Mouse (Mus musculus): ENCODE measurements around the gene Eif5b.
A peak's percentile ranks its signal among the peaks of the same experiment; 100 is the strongest.
"Not testable (repeated sequence)": the region's sequence is repeated elsewhere in the genome, so short reads cannot be mapped to it uniquely, and the experiment has no call there.

Eif5b gene

DNA sequence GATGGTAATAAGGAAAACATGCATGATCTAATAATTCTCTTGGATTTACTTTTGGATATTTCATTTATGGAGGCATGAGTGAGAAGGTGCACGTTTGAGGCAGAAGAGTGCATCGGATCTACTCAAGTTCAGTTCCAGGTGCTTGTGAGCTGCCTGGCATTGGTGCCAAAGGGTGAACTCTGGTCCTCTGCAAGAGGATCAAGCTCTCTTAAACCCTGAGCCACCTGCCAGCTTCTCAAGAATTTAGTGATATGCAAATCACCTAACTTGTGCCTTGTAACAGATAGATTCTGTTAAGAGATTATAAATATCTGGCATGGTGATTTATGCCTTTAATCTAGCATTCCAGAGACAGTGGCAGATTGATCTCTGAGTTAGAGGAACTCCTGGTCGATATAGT is 5.2 kb downstream of the Eif5b start:
- DNase-seq (ENCODE audit: extremely low read depth, low read depth), result no peak

- no peak for DNase-seq (ENCODE audit: extremely low read depth, low read depth)
Observed at GRCm38 (mm10) chr1:38006741-38007140, 8.9 kb downstream of the Eif5b start.

DNA sequence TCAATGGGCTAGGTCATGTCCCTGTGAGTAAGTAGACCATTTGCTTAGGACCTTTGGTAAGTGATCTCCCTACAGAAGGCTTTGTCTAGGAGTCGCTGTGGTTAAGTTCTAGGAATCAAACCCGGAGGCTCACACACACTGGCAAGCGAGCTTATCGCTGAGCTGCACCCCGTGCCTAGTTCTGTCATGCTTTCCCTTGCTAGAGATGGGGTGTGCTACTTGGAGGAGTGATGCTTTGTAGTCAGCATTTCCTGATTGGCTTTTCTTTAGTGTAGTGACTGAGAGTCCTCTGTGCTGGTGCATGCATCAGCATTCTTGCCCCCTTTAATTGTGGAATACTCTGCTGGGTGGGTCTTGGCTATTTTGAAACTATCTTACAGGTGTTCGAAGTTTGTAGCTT is 13.8 kb downstream of the Eif5b start:
- peak; percentile 95 for DNase-seq (ENCODE audit: extremely low read depth, low read depth)

- DNase-seq (ENCODE audit: extremely low read depth, low read depth), result no peak
Observed at GRCm38 (mm10) chr1:38012104-38012503, 14.3 kb downstream of the Eif5b start.

DNA sequence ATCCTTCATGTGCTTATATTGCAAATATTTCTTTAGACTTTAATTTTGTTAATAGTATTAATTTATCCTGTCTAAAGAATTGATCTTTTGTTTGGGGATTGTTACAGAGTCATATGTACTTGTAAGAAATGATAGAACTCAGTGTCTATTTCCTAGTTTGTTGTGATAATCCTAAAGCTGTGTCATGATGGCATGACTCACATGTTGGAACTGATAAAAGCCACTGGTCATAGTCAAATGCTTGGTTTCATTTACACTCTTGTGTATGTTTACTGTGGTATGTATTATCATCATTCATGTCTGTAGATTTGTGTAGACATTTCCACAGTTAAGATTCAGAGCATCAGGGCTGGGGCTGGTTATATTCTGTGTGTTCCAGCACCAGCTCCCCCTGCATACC is 14.7 kb downstream of the Eif5b start:
- DNase-seq (ENCODE audit: extremely low read depth, low read depth), result no peak

GRCm38 (mm10) chr1:38014551-38015203 is 16.9 kb downstream of the Eif5b start:
- DNase-seq (ENCODE audit: extremely low read depth, low read depth), result no peak

DNA sequence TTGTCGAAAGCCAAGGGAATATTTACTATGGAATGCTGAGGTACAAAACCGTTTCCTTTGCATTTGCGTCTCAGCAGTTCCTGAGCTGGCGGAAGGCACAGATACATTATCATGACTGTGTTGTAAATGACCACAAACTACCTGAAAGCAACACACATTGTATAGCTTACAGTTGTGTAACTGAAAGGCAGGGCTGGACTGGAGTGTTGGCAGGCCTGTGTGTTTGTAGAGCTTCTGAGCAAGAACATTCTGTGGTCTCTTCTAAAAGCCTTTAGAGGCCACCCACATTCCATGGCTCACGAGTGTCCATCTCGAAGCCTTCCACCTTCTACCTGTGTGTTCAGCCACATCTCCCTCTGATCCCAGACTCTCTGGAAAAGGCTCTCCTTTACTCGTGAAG is 29.5 kb downstream of the Eif5b start:
- DNase-seq (ENCODE audit: extremely low read depth, low read depth), result no peak

DNA sequence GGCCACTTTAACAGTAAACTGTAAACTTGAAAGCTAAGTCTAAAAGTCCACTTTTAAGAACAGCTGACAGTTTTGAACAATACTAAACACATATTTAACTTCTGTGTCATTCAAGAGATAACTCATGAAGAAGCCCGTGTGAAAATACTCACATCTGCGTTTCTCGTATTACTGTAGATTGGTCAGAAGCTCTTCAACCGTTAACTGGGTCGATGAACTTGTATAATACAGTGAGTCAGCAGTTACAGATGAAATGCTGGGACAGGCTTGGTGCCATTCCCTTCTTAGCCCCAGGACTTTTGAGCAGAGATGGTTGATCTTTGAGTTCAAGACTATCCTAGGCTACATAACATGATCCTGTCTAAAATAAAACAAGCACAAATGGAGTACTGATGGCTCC is 33.6 kb downstream of the Eif5b start:
- DNase-seq (ENCODE audit: extremely low read depth, low read depth), result no peak

DNA sequence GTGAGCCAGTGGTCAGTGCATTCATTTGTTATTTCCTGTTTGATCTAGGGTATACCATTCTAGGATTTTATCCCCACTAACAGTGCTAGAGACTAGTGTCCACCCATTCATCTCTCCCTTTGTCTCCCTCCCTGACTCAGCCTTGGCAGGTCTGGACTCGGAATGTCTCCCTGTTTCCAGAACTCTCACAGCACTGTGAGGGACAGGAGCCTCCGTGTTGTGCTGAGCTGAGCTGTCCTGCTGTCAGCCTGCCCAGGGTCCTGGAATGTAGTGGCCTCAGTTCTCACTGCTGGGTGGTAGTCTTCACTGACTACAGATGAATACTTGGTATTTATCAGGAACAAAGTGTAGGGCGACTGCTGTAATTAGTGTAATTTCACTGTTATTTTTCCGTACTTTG is 37.7 kb downstream of the Eif5b start:
- DNase-seq (ENCODE audit: extremely low read depth, low read depth), result no peak

- no peak for DNase-seq (ENCODE audit: extremely low read depth, low read depth)
Observed at GRCm38 (mm10) chr1:38037375-38037774, 39.6 kb downstream of the Eif5b start.

DNA sequence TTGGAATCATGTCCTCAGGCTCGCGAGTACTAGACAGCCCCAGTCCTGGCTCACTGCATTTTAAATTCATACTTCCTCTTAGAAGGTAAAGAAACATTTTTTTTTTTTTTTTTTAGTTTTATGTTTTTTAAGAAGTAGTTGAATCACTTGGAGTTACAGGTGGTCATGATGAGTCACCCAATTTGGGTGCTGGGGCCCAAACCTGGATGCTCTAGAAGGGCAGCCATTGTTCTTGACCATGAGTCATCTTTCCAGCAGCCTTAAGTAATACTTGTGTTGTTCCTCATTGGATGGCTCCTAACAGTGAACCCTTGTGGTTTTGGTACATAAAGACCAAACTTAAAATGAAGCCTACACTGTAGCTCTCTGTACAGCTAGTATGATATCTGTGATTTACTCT is 41.1 kb downstream of the Eif5b start:
- no peak for DNase-seq (ENCODE audit: extremely low read depth, low read depth)

DNA sequence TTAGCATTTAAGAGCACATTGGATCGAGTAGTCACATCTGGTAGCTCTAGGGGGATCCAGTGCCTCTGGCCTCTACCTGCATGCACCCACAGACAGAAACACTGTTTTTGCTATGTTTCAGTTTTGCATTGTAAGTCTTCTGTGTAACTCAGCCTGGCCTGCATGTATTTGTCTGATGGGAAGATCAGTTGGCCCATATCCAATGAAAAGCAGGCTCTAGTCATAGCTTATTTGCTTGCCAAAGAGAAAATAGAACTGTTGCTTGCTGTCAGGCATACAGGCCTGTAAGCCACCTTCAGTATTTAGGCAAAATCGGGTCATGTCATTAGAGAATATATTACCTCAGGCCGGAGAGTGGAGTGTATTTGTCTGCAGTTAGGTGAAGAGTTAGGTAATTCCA is 50.3 kb downstream of the Eif5b start:
- DNase-seq (ENCODE audit: extremely low read depth, low read depth), result no peak

DNA sequence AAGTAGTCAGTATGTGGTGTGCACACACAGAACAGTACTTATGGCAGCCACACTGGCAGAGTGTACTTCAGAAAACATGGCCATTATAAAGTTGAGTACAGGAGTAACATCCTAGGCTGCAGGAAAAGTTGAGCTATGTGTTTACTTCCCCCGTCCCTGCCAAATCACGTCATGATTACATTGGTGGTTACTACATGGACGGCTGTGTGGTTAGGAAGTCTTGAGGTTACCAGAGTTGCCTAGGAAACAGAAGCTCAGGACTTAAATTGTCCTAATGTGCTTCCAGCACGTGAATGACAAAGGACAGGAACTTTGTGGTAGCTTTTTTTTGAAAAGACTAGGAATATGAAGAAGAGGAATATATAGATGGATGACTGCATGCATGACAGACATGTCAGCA is 51.8 kb downstream of the Eif5b start:
- no peak for DNase-seq (ENCODE audit: extremely low read depth, low read depth)

GRCm38 (mm10) chr1:38055176-38055575 is 57.4 kb downstream of the Eif5b start:
- DNase-seq (ENCODE audit: extremely low read depth, low read depth), result no peak

GRCm38 (mm10) chr1:38058417-38058816 is 60.6 kb downstream of the Eif5b start:
- no peak for DNase-seq (ENCODE audit: extremely low read depth, low read depth)

- not testable (repeated sequence) for DNase-seq (ENCODE audit: extremely low read depth, low read depth)
Observed at GRCm38 (mm10) chr1:38062156-38062555, 64.3 kb downstream of the Eif5b start.

GRCm38 (mm10) chr1:38067276-38067675 is 69.5 kb downstream of the Eif5b start:
- DNase-seq (ENCODE audit: extremely low read depth, low read depth), result no peak

DNA sequence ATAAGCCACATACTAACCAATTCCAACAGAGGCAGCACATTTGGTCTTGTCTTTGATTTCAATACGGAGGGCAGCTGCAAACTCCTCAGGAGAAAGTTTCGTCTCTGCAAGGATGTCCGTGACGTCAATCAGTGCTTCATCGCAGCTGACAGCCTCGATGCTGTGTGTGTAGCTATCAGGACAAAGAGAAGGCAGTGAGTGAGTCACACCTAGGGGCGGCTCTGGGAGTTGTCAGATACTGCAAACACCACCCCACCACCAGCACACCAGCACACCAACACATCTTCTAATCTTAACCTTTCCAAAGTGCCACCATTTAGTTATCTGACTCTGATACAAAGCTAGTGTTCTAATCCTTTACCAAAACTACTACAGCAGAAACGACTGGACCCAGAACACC is 73.5 kb downstream of the Eif5b start:
- no peak for DNase-seq (ENCODE audit: extremely low read depth, low read depth)

- DNase-seq (ENCODE audit: extremely low read depth, low read depth), result no peak
Observed at GRCm38 (mm10) chr1:38081316-38081715, 83.5 kb downstream of the Eif5b start.

- no peak for DNase-seq (ENCODE audit: extremely low read depth, low read depth)
Observed at GRCm38 (mm10) chr1:38103214-38103613, 105.4 kb downstream of the Eif5b start.

GRCm38 (mm10) chr1:38103813-38104212 is 106.0 kb downstream of the Eif5b start:
- DNase-seq (ENCODE audit: extremely low read depth, low read depth), result no peak

Measured in MEL-GATA-1-ER (cell line).